Mouse (Mus musculus) gastrocnemius, postnatal 4 days (tissue): ENCODE results near the gene Trabd. TPM values are rescaled to one million over a fixed set of nuclear protein-coding genes. Genes with fewer than 3 reads are reported as not detected.
A peak's percentile ranks its signal among the peaks of the same experiment; 100 is the strongest.

ENCODE experiments used
- DNase-seq, 2 experiments: peaks; one replicate each; pipeline ENCODE4 v3.0.0; 2021 to 2022; ENCODE audit warnings: low spot score in 2 of 2, mixed read lengths in 2 of 2
- total RNA-seq, 2 experiments: library from RNA; stranded (reverse); gene quantifications; 2 replicates each; pipeline ENCODE4 v1.2.3; 2021

Trabd gene
- total RNA-seq, 2 experiments from 2014 or later: 33.8 to 34.8 TPM

DNA sequence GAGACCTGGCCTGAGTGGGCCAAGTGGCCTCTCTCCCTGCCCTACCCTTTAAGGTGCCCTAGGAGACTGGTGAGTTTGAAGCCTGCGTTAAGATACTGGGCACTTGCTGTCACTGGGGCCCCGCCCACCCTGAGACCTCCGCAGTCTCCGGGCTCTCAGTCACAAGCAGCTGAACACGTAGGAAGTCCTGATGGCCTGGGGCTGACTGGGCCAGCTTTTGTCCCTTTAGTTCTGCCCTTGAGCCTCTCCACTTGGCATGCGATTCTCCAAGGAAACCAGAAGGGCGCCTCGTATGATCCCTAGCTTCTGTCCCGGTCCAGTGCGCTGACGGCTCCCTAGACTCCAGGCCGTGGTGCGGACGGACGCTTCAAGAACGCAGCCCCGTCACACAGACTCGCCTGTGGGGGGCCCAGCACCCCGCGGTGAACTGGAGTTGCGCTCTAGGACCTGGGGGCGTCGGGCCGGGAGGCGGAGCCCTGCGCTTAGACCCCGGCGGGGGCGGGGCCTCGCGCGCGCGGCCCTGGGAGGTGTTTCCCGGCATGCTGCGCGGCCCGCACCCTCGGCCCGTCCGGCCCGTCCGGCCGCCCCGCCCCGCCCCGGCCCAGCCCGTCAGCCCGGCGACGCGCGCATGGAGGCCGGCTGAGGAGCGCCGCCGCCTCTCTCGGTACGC lies 689 bp downstream of the Trabd start:
- DNase-seq: peak; percentile 86 to 91

DNA sequence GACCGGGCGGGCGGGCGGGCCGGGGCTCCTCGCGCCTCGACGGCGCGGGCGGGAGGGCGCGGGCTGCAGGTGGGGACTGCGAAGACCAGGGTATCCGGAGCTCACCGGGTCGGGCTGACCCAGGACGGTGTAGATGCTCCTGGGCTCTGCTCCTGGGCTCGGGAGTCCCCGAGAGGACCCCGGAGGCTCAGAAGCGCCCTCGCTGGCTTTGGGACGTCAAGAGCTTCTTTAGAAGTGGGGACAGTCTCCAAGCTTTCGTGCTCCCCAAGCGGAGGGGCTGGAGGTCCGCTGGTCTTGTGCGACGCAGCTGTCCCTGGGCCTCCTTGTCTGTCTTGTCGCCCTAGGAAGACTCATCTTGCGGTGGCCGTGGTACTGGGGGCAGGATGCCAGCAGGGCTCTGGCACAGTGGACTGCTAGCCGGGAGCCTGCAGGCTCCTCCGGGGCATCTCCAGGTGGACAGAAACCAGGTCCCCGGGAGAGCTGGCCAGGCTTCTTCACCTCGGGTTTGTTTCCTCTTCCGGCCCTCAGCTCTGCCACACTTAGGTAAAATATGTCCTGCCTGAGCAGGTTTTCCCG lies 1.3 kb downstream of the Trabd start:
- peak; percentile 49 to 60 for DNase-seq

DNA sequence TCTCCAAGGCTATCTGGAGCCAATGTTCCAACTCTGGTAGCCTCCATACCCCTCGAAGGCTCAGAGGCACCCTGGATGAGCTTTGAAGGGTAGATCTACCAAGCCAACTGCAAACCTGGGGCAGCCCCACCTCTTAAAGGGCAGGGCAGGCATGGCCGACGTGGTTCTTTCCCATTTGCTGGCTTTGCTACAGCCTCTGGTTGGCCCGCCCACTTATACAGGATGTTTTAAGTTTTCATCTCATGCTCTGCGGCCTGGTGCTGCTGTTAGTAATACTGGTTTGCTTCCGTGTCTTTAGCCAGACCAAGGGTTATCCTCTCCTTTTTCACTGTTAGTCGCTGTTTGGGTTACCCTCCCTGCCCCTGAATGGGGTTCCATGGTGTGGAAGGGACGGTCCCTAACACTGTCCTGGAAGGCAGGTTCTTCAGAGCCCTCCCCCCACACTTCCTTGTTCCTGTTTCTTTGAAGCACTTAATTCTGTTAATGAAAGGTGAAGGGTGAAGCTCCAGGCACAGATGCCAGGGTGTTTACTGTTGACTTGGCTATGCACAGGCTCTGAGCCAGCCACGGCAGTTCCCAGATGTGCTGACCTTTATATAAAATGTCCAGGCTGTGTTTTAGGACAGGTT lies 3.4 kb downstream of the Trabd start:
- DNase-seq: no peak

DNA sequence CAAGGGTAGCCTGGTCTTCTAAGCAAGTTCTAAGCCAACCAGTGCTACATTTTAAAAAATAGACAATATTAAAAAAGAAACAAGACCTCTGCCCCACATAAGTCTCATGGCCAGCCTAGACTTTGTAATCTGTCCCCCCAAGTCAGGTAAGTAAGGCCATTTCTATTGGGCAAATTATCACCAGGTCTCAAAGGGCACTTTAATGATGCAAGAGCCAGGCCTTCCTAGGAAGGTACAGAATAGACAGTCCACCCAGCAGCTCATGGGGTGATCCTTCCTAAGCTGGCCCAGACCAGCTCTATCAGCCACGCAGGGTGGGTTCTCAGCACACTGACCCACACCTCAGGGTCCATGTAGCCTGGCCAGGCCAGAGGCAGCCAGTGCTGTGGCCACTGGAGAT lies 9.0 kb downstream of the Trabd start:
- no peak for DNase-seq

DNA sequence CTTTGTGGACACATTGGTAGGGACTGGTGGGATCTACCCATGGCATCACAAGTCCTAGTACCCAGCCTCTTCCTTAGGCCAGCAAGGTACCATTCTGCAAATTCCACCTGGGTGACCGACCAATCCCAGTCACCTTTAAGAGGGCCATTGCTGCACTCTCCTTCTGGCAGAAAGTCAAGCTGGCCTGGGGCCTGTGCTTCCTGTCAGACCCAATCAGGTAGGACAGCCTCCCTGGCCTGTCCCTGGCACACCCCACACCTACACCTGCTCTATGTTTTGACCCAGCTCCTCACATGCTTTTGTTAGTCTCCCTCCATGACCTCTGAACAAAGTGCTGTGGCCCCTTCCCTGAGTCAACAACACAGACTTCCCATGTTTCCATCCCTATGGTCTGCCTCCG lies 9.9 kb downstream of the Trabd start:
- DNase-seq: no peak

DNA sequence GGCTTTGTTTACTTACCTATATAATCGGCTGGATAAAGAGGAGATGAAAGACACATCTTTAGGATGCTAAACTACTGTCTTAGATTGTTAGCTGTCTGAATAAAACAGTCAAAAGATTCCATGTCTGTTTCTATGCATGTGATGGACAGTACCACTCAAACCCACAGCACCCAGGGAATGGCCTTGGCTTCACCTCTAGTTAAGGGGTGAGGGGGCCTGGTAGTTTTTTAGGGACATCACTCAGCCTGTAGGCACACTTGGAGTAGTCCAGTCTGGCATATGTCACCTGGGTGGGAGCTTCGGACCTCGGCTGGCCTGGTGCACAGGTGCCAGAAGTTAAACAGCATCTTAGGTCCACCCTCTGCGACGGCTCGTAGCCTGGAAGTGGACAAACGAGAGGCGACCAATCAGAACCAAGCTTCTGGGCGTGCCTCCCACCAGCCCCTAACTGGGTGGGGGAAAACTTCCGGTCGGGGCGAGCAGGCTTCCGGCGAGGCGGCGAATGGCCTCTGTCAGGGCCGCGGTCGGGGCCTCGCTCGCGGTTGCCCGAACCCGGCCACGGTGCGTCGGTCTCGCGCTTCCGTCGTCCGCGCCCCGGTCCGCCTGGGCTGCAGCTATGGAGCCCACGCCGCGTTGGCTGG lies 13.8 kb downstream of the Trabd start, which contains the start of gene Selenoo:
Gene Selenoo (plus strand): TSS at position 478 of the 641 bp plus-strand sequence.
- DNase-seq: peak; percentile 86 to 91

DNA sequence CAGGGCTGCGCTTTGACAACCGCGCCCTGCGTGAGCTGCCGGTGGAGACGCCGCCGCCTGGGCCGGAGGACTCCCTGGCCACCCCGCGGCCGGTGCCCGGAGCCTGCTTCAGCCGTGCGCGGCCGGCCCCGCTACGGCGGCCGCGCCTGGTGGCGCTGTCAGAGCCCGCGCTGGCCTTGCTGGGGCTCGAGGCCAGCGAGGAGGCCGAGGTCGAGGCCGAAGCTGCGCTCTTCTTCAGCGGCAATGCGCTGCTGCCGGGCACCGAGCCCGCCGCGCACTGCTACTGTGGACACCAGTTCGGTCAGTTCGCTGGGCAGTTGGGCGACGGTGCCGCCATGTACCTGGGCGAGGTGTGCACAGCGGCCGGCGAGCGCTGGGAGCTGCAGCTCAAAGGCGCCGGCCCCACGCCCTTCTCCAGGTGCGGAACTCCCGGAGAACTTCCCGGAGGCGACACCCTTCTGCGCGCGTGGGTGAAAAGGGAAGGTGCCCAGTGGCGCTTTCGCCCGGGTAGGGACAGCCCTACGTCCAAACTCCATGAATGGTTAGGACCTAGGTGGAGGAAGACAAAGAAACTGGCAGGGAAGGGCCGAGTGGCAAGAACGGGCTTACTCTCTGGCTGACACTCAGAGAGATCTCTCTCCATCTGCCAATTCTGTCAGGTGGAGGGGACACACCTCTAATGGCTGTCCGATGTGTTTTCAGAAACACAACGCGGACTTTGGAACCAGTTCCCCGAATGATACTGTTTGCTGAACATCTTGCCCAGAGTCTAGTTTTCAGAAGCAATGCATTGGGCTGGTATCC lies 14.5 kb downstream of the Trabd start:
- peak in 1 of 2 experiments; percentile 51 for DNase-seq

DNA sequence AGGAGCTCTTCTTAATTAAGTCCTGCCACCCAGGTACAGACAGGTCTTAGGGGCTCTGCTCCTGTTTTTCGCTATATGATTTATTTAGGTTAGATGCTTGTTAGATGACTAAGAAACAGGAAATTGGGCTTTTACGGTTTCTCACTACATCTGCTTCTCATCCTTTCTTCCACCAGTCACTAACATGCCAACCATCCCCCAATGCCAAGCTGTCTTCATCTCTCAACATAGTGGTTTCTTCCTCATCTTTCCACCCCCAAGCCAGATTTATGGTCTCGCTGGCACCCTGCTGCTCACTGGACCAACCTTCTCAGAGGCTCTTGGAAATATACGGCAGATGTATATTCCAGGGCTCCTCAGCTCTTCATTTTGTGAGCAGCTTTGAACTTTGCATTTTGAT lies 15.7 kb downstream of the Trabd start:
- DNase-seq: no peak

DNA sequence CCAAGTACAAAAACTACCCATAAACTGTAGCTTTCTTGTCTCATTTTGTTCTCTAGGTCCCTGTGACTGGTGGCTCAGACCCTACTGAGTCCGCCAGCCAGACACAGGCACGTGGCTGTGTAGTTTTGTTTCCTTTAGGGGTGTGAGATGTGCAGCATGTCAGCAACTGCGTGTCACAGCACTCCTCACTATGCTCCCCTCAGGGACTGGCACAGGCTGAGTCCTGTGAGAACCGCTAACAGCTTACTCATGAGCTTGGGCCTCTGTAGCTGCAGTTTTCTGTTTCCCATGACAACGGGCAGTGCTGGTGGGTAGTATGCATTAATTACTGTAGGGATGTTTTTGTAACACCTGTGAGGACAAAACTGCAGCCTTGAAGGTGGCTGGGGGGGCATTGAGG lies 17.3 kb downstream of the Trabd start:
- DNase-seq: no peak

DNA sequence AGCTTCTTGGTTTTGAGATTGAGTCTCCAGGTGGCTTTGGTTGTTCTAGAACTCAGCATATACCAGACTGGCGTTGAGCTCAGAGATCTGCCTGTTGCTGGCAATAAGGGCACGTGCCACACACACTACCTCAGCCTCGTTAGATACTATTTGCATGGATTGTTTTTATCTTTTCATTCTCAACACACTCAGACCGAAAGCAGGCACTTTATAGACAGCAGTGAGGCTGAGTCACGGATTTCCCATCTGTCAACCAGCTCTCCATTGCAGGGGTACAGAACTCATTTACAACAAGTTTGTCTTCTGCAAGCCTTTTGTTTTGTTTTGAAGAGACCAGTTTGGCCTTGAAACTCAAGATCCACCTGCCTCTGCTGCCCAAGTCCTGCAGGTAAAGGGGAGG lies 22.5 kb downstream of the Trabd start:
- DNase-seq: no peak

DNA sequence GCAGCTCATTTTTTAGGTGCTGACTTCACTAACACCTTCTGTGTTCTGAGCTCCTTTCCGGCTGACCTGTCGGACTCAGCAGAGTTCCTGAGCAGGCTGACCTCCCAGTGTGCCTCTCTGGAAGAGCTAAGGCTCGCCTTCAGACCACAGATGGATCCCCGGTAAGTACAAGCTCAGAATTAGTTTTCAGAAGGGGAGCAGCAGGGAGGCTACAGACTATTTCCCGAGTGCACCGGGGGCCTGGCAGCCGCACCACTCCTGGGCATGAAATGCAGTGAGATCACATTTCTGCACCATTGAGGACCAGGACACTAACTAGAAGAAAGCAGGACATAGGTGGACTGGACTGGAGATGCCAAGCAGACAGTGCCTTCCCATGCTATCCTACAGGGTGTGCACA lies 23.7 kb downstream of the Trabd start:
- DNase-seq: no peak

DNA sequence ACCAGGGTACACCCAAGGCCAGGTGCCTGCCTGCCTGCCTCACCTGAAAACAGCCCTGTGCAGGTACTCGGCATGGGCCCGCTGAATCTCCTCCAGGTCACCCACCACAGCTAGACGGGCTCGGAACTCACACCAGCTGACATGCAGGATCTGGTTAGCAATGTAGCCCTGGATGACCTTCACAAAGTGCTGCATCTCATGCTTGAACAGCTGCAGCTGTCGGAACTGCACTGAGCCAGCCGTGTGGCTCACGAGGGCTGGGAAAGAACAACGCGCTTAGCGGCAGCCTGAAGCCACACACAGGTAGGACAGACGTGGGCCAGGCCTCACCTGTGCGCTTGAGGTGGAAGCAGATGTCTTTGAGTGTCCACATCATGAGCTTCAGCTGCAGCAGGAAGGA lies 25.9 kb downstream of the Trabd start:
- no peak for DNase-seq

DNA sequence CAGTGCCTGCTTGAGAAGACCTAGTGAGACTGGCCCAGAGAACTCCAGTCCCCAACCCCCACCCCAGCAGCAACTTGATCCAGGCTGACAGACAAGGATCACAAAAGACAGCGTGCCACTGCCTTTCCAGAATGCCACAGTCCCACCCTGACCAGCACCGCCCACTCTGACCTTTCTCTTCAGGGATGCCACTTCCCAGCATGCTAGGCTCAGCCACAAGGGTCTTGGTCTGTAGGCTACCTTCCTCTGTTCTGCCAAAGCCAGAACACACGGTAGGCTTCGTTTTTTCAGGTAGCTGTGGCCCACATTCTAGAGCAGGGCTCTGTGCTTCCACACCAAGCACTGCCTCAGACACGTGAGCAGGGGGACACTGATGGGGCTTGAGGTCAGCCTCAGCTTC lies 27.7 kb downstream of the Trabd start:
- no peak for DNase-seq

DNA sequence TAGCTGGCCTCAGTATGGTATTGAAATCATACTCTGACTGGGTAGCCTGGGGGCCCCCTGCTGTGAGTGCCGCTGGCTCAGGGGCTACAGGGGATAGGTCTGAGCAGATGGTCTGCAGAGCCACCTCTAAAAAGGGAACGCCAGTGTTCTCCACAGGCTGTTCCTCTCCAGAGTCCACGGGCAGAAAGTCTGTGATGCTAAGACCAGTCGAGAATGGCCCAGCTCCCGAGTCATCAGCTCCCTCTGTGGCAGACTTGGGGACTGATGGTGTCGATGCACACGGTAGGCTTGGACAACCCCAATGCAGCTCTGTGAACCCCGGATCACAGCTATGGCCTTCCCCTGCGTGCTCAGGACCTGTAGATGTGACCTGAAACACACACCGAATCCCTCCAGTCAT lies 29.0 kb downstream of the Trabd start:
- DNase-seq: no peak

DNA sequence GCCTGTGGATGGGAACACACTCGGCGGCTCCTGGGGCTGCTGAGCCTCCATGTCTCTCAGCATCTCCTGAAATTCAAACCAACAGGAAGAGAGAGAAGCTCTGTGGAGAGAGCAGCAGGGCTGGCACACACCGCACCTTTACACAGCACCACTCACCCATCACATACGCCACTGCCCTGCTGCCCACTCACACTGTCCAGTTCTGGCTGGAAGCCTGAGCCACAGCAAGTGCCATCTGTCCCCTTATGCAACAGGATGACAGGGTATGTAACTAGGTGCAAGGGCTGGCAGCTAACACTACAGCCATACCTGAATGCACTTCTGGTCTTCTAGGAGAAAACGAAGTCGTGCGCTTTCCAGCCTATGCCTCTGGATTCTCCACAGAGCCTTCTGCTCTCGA lies 29.5 kb downstream of the Trabd start:
- no peak for DNase-seq

DNA sequence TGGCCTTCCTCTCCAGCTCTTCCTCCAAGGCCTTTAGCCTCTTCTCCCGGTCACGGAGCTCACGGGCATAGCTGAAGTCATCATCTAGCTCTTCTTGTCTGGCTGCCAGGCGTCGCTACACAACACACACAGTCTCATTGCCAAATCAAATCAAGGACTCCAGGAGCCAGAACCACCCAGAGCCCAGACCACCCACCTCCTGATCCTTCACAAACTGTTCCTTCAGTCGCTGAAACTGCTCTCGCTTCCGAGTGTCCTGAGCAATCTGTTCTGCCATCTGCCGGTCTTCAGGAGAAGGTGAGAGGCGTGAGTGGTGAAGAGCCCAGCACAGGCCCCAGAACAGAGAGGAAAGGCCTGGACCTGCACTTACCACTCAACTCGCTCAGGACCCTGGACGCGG lies 31.1 kb downstream of the Trabd start:
- no peak for DNase-seq

DNA sequence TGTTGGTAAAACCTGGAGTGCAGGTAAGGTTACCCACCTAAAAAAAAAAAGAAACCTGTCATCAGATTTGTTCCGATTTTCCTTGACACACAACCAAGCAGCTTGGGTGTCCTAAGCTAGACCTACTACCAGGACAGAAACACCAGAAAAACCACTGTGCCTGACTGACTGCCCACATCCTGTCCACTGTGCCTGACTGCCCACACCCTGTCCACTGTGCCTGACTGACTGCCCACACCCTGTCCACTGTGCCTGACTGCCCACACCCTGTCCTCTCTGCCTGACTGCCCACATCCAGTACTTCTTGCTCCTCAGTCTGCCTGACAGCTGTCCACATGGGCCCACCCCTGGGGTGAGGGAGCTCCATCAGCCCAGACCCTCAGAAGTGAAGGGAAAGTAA lies 32.1 kb downstream of the Trabd start:
- no peak for DNase-seq

DNA sequence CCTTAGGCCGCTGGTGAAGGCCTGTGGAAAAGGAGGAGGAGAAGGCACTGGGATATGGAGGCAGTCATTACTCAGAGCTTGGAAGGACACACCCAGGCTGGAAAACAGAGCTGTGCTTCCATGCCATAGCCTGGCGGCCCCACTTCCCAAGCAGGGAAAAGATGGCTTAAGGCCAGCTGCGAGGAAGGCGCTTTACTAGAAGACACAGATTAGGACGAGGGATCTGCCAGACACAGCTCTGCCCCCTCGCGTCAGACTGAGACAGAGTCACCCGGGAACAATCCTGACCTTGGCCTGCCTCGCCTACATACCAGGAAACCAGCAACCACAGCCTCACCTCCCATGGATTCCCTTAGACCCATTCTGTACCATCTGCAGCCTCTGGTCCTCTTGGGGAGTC lies 35.2 kb downstream of the Trabd start:
- no peak for DNase-seq

DNA sequence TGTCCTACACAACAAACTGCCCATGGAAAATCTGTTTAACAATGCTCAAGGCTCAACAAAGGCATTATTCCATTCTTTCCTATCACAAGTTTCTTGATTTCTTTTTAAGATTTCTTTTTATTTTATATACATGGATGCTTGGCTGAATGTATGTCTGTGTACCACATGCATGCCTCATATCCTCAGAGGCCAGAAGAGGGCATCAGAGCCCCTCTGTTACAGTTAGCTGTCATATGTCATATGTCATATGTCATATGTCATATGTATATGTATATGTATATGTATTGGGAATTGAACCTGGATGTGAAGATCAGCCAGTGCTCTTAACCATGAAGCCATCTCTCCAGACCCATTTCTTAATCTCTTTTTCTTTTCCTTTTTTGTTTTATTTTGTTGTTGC lies 43.1 kb downstream of the Trabd start:
- no peak for DNase-seq

DNA sequence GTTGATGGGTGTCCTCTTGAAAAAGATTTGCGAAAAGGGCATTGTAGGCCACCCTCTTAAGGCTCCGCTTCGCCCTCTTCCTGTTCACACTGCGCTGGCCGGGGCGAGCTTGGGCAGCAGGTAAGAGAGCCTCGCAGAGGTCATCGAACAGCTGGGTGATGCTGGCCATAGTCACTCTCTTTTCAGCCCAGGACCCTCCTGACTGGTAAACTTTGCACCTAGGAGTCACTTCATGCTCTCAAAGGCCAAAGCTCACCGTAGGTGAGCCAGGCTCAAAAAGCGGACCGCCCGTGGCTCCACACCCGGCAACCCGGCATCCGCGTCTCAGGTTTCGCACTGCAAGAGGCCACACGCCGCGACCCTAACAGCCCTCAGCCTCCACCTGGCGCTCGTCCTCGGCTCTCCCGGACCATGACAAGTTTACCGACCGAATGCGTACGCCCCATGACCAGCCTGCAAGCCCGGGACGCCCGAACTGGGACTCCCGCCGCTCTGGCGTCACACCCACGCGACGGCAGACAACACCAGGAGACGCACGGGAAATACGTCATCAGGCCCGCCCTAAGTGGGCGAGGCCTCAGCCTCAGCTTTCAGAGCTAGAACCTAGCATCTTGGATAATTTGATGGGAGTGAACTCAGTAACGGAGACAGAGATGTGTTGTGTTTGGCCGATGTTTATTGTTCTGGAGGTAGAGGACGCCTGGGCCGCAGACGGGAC lies 47.9 kb downstream of the Trabd start, which contains the start of gene Tubgcp6:
Gene Tubgcp6 (minus strand): TSS at position 464 of the 718 bp plus-strand sequence.
- peak; percentile 87 to 94 for DNase-seq

DNA sequence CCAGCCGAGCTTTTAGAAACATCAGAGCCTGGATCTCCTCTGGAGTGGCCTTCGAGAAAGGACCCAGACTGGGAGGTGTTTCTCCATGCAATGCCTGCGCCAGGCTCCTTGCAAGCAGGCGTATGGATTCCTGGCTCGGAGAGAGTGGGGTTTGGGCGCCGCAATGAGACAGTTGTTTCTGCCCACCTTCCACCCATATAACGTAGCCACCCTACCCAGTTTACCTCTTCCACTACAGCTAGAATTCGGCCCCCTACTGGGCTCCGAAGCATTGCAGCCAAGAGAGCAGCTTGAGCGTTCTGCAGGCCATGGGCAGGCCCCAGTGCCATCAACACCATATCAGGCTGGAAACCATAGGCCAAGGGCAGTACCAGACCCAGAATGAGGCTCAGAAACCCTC lies 48.7 kb downstream of the Trabd start:
- DNase-seq: peak in 1 of 2 experiments; percentile 39
